Mouse (Mus musculus): ENCODE measurements around the gene Plek2. TPM values are rescaled to one million over a fixed set of nuclear protein-coding genes. Genes with fewer than 3 reads are reported as not detected.
A peak's percentile ranks its signal among the peaks of the same experiment; 100 is the strongest.
"Not testable (repeated sequence)": the region's sequence is repeated elsewhere in the genome, so short reads cannot be mapped to it uniquely, and the experiment has no call there.

Gene Plek2
- polyA plus RNA-seq, 1 experiment from 2014 or later, result 1.2 TPM

GRCm38 (mm10) chr12:78923539-78924189 is 16.9 kb upstream of the Plek2 start:
- Histone ChIP-seq H3K9me3 (no peaks in the 10 kb centered on the region), H3K4me2 (replicated peaks) (no peak overlapping the region), H3K4me3 (replicated peaks) (no peak overlapping the region), H3K36me3 (no peaks in the 10 kb centered on the region), H3K9ac (replicated peaks) (no peak overlapping the region), H3K4me1 (replicated peaks) (no peaks in the 10 kb centered on the region; the same call in 1 of the 2 replicates), H3K27me3 (no peaks in the 10 kb centered on the region), H3K27ac (no peak overlapping the region)
- ATAC-seq, result no peak
- WGBS, result 91% methylated on average over 7 of the region's 7 CpGs

- H3K27me3 ChIP-seq; H3K27ac ChIP-seq; H3K9ac ChIP-seq (replicated peaks); H3K4me3 ChIP-seq (replicated peaks); H3K36me3 ChIP-seq; ATAC-seq; H3K4me2 ChIP-seq (replicated peaks); H3K9me3 ChIP-seq; H3K4me1 ChIP-seq (replicated peaks): not testable (repeated sequence)
These were observed 16.2 kb upstream of the Plek2 start for GRCm38 (mm10) chr12:78922977-78923376.

- no peaks in the 10 kb centered on the region for H3K9me3 ChIP-seq
These were observed 15.3 kb upstream of the Plek2 start for GRCm38 (mm10) chr12:78922058-78922457.

GRCm38 (mm10) chr12:78921421-78921820 is 14.7 kb upstream of the Plek2 start:
- Histone ChIP-seq H3K27me3 (no peaks in the 10 kb centered on the region), H3K4me1 (replicated peaks) (no peaks in the 10 kb centered on the region; the same call in none of the 2 replicates), H3K36me3 (no peaks in the 10 kb centered on the region), H3K4me3 (replicated peaks) (no peak overlapping the region), H3K9me3 (no peaks in the 10 kb centered on the region), H3K27ac (no peak overlapping the region), H3K9ac (replicated peaks) (no peak overlapping the region), H3K4me2 (replicated peaks) (no peak overlapping the region)
- WGBS, result 77% methylated on average over 4 of the region's 4 CpGs
- ATAC-seq, result no peak

More at GRCm38 (mm10) chr12:78922058-78922457, 15.3 kb upstream of the Plek2 start:
- Histone ChIP-seq H3K4me1 (replicated peaks) (no peaks in the 10 kb centered on the region; the same call in none of the 2 replicates), H3K36me3 (no peaks in the 10 kb centered on the region), H3K9ac (replicated peaks) (no peak overlapping the region), H3K4me3 (replicated peaks) (no peak overlapping the region), H3K4me2 (replicated peaks) (no peak overlapping the region), H3K27ac (no peak overlapping the region), H3K27me3 (no peaks in the 10 kb centered on the region)
- no peak for ATAC-seq
- WGBS, result 87% methylated on average over 3 of the region's 3 CpGs

GRCm38 (mm10) chr12:78919079-78919712 is 12.4 kb upstream of the Plek2 start:
- ATAC-seq, result peak; percentile 73

GRCm38 (mm10) chr12:78918227-78919078 is 11.7 kb upstream of the Plek2 start:
- ATAC-seq, result peak; percentile 77
- H3K9ac ChIP-seq (replicated peaks), result no peak overlapping the region
- H3K4me2 ChIP-seq (replicated peaks), result peak overlapping the region; percentile 33
- no peaks in the 10 kb centered on the region for H3K9me3 ChIP-seq
- no peak overlapping the region for H3K27ac ChIP-seq
- H3K36me3 ChIP-seq, result no peaks in the 10 kb centered on the region
- H3K4me3 ChIP-seq (replicated peaks), result no peak overlapping the region
- H3K27me3 ChIP-seq, result peaks cover 11% of the 10 kb centered on the region
- no peaks in the 10 kb centered on the region; the same call in none of the 2 replicates for H3K4me1 ChIP-seq (replicated peaks)
- 20% methylated on average over 11 of the region's 11 CpGs for WGBS

More at GRCm38 (mm10) chr12:78919079-78919712, 12.4 kb upstream of the Plek2 start:
- Histone ChIP-seq H3K4me3 (replicated peaks) (no peak overlapping the region), H3K27me3 (peaks cover 4% of the 10 kb centered on the region), H3K9me3 (no peaks in the 10 kb centered on the region), H3K9ac (replicated peaks) (no peak overlapping the region), H3K4me2 (replicated peaks) (peak overlapping the region; percentile 32), H3K27ac (no peak overlapping the region), H3K36me3 (no peaks in the 10 kb centered on the region), H3K4me1 (replicated peaks) (no peaks in the 10 kb centered on the region; the same call in none of the 2 replicates)
- WGBS, result 34% methylated on average over 16 of the region's 16 CpGs

GRCm38 (mm10) chr12:78916278-78916677 is 9.5 kb upstream of the Plek2 start:
- 71% methylated on average over 3 of the region's 3 CpGs for WGBS
- H3K27ac ChIP-seq, result no peak overlapping the region
- no peaks in the 10 kb centered on the region for H3K9me3 ChIP-seq
- no peak overlapping the region for H3K9ac ChIP-seq (replicated peaks)
- H3K27me3 ChIP-seq, result peaks cover 32% of the 10 kb centered on the region
- ATAC-seq, result no peak
- no peak overlapping the region for H3K4me2 ChIP-seq (replicated peaks)
- no peak overlapping the region for H3K4me3 ChIP-seq (replicated peaks)
- peaks cover 10% of the 10 kb centered on the region for H3K4me1 ChIP-seq (replicated peaks)
- H3K36me3 ChIP-seq, result no peaks in the 10 kb centered on the region

GRCm38 (mm10) chr12:78915561-78915960 is 8.8 kb upstream of the Plek2 start:
- Histone ChIP-seq H3K9me3 (no peaks in the 10 kb centered on the region), H3K9ac (replicated peaks) (no peak overlapping the region), H3K36me3 (no peaks in the 10 kb centered on the region), H3K4me3 (replicated peaks) (no peak overlapping the region), H3K27ac (no peak overlapping the region), H3K4me2 (replicated peaks) (no peak overlapping the region), H3K4me1 (replicated peaks) (peaks cover 13% of the 10 kb centered on the region), H3K27me3 (peaks cover 39% of the 10 kb centered on the region)
- ATAC-seq, result no peak
- WGBS, result 79% methylated on average over 3 of the region's 3 CpGs

GRCm38 (mm10) chr12:78914458-78914857 is 7.7 kb upstream of the Plek2 start:
- 91% methylated on average over 4 of the region's 4 CpGs for WGBS
- H3K9ac ChIP-seq (replicated peaks), result no peak overlapping the region
- H3K9me3 ChIP-seq, result no peaks in the 10 kb centered on the region
- no peak overlapping the region for H3K4me2 ChIP-seq (replicated peaks)
- H3K4me1 ChIP-seq (replicated peaks), result peaks cover 13% of the 10 kb centered on the region
- H3K27me3 ChIP-seq, result peaks cover 50% of the 10 kb centered on the region
- no peak for ATAC-seq
- H3K4me3 ChIP-seq (replicated peaks), result no peak overlapping the region
- no peaks in the 10 kb centered on the region for H3K36me3 ChIP-seq
- no peak overlapping the region for H3K27ac ChIP-seq

- H3K27me3 ChIP-seq, result peaks cover 73% of the 10 kb centered on the region
- 0 out of 2 replicates have a peak, but pooled peaks have one; percentile 49 for ATAC-seq
- no peaks in the 10 kb centered on the region; the same call in 1 of the 2 replicates for H3K9me3 ChIP-seq
- peak overlapping the region; percentile 61 for H3K4me2 ChIP-seq (replicated peaks)
- no peaks in the 10 kb centered on the region for H3K36me3 ChIP-seq
- under 1% methylated on average over 37 of the region's 37 CpGs for WGBS
- H3K4me3 ChIP-seq (replicated peaks), result peak overlapping the region; percentile 36
- H3K27ac ChIP-seq, result no peak overlapping the region
- peak overlapping the region; percentile 39; the same call in 1 of the 2 replicates for H3K9ac ChIP-seq (replicated peaks)
- peaks cover 18% of the 10 kb centered on the region for H3K4me1 ChIP-seq (replicated peaks)
These were observed 5.1 kb upstream of the Plek2 start for GRCm38 (mm10) chr12:78911707-78912417.

GRCm38 (mm10) chr12:78910684-78911461 is 4.1 kb upstream of the Plek2 start:
- WGBS, result 12% methylated on average over 16 of the region's 16 CpGs
- Histone ChIP-seq H3K27ac (no peak overlapping the region), H3K27me3 (peaks cover 83% of the 10 kb centered on the region), H3K4me1 (replicated peaks) (peaks cover 24% of the 10 kb centered on the region), H3K9ac (replicated peaks) (no peak overlapping the region), H3K4me3 (replicated peaks) (peak overlapping the region; percentile 36), H3K4me2 (replicated peaks) (peak overlapping the region; percentile 61), H3K9me3 (no peaks in the 10 kb centered on the region; the same call in 1 of the 2 replicates), H3K36me3 (no peaks in the 10 kb centered on the region)
- 0 out of 2 replicates have a peak, but pooled peaks have one; percentile 15 for ATAC-seq
